Comparison of ENCODE assay signal across 10 mouse cellular contexts in the genomic region with DNA sequence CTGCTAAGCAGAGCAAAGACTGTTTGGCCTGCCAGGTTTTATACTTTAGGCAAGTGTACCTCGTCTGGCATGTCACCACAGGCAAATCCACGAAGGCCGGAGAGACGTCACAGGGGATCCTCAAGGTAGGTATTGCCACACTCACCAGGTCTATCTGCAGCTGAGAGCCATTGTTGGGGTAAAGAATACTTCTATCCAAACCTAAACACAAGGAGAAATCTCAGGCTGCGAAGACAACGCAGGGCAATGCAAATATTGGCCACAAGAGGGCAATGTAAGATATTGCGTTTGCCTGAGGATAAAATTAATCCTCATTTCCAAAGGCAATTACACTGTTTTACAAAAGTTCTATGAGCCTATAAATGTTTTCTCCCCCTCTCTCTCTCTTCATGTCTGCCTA. TPM values are rescaled to one million over a fixed set of nuclear protein-coding genes. Genes with fewer than 3 reads are reported as not detected.
DNase-seq lines count a peak whose midpoint lies in the region; ATAC-seq and TF ChIP-seq lines count a peak whose summit lies in the region.
"Had no signal": no experiment of that assay in that cellular context is flagged by ENCODE, and none has a peak within 500 bp of the region (broad histone marks: within the 10 kb centered on the region; RNA-seq: fewer than 3 reads in every experiment).

No protein-coding gene starts in this region.

- TF ChIP-seq CTCF in cortical plate, adult 2 months (IDR thresholded peaks at IDR 0.05; ENCODE audit: extremely low read depth, insufficient read depth, low read length): peak; percentile 71

- no peaks in the 10 kb centered on the region for H3K36me3 ChIP-seq in hindbrain, embryonic 13.5 days
- no peaks in the 10 kb centered on the region for H3K36me3 ChIP-seq in limb, embryonic 11.5 days (ENCODE audit: control insufficient read depth, insufficient read depth, low read length)

- no peak overlapping the region for H3K4me3 ChIP-seq in cortical plate, adult 2 months (ENCODE audit: insufficient read depth, low read length)
- no peak overlapping the region for H3K4me3 ChIP-seq in hindbrain, embryonic 13.5 days
- H3K4me3 ChIP-seq in limb, embryonic 11.5 days (ENCODE audit: low read depth, low read length): no peak overlapping the region

- no peak overlapping the region for H3K9ac ChIP-seq in hindbrain, embryonic 13.5 days
- H3K9ac ChIP-seq in limb, embryonic 11.5 days (ENCODE audit: low read length): no peak overlapping the region

- no peak overlapping the region for H3K27ac ChIP-seq in cortical plate, adult 2 months (ENCODE audit: insufficient read depth, low read length)
- no peak overlapping the region for H3K27ac ChIP-seq in hindbrain, embryonic 13.5 days
- no peak overlapping the region for H3K27ac ChIP-seq in limb, embryonic 11.5 days (replicated peaks; ENCODE audit: low read depth, low read length)

- no peaks in the 10 kb centered on the region for H3K4me1 ChIP-seq in cortical plate, adult 2 months (ENCODE audit: control insufficient read depth, insufficient read depth, low read length)
- H3K4me1 ChIP-seq in hindbrain, embryonic 13.5 days (replicated peaks): no peaks in the 10 kb centered on the region
- no peaks in the 10 kb centered on the region for H3K4me1 ChIP-seq in limb, embryonic 11.5 days (ENCODE audit: control insufficient read depth, insufficient read depth, low read length)

- TF ChIP-seq POLR2A in cortical plate, adult 2 months (IDR thresholded peaks at IDR 0.05; ENCODE audit: extremely low read depth, insufficient read depth, low read length): no peak

- H3K27me3 ChIP-seq in hindbrain, embryonic 13.5 days: no peaks in the 10 kb centered on the region
- no peaks in the 10 kb centered on the region for H3K27me3 ChIP-seq in limb, embryonic 11.5 days (ENCODE audit: control insufficient read depth, insufficient read depth, low read length)

- H3K4me2 ChIP-seq in hindbrain, embryonic 13.5 days: no peak overlapping the region
- no peak overlapping the region for H3K4me2 ChIP-seq in limb, embryonic 11.5 days (ENCODE audit: low read depth, severe bottlenecking)

- no peaks in the 10 kb centered on the region for H3K9me3 ChIP-seq in hindbrain, embryonic 13.5 days
- H3K9me3 ChIP-seq in limb, embryonic 11.5 days (ENCODE audit: control insufficient read depth, low read length): no peaks in the 10 kb centered on the region

- DNase-seq in adrenal gland, adult (ENCODE audit: inconsistent age in 2 of 2, low spot score in 1 of 2): peak; percentile 4 to 62
- DNase-seq in adrenal gland, postnatal 25 days: no peak
- peak; percentile 25 for DNase-seq in ovary, postnatal 14 days (ENCODE audit: low spot score)
- no peak for DNase-seq in ovary, postnatal 36 days (ENCODE audit: low spot score)
- peak; percentile 69 for DNase-seq in limb, embryonic 11.5 days (ENCODE audit: low spot score)
- DNase-seq in right cerebral cortex, adult 2 months (ENCODE audit: low spot score in 2 of 2): peak; percentile 65 to 70

- WGBS in hindbrain, embryonic 13.5 days: 31% methylated on average over 7 of the region's 7 CpGs
- WGBS in limb, embryonic 11.5 days: 36% methylated on average over 7 of the region's 7 CpGs

- ATAC-seq in hindbrain, embryonic 13.5 days (ENCODE audit: low FRiP score): peak; percentile 32; the same call in 1 of the 2 replicates
- no peak for ATAC-seq in limb, embryonic 11.5 days (ENCODE audit: insufficient number of reproducible peaks, low FRiP score, low TSS enrichment, low read depth)

RNA-seq across cellular contexts. Expression of a gene that starts 5.2 kb away (rescaled TPM):
- 0.03 and 0.10 TPM in 2 replicates for total RNA-seq in adrenal gland, postnatal 25 days (2021)
- 0.02 and 0.04 TPM in 2 replicates for polyA plus RNA-seq in cortical plate, adult 2 months (2012; rRNA removed)
- not detected in 2 replicates for polyA plus RNA-seq in hindbrain, embryonic 13.5 days (2015; fragmentation: Nextera tagmentation; extraction: Ambion mirVana)
- 0.01 TPM in 1 of 2 replicates, not detected in the other for polyA plus RNA-seq in limb, embryonic 11.5 days (2014; fragmentation: Nextera tagmentation; extraction: Ambion mirVana)
- total RNA-seq: neutrophil, adult 5-6 weeks had no signal
- polyA plus RNA-seq: heart, embryonic 16.5 days had no signal

Comparison
In these comparisons a context has a peak if more than half of its experiments do, and no peak if none do; other contexts are left out.
1. DNase-seq: peak in adrenal gland, adult (2 of 2), ovary, postnatal 14 days (single experiment), limb, embryonic 11.5 days (single experiment) and right cerebral cortex, adult 2 months (2 of 2); none in adrenal gland, postnatal 25 days (single experiment) and ovary, postnatal 36 days (single experiment).